In the genomic region with DNA sequence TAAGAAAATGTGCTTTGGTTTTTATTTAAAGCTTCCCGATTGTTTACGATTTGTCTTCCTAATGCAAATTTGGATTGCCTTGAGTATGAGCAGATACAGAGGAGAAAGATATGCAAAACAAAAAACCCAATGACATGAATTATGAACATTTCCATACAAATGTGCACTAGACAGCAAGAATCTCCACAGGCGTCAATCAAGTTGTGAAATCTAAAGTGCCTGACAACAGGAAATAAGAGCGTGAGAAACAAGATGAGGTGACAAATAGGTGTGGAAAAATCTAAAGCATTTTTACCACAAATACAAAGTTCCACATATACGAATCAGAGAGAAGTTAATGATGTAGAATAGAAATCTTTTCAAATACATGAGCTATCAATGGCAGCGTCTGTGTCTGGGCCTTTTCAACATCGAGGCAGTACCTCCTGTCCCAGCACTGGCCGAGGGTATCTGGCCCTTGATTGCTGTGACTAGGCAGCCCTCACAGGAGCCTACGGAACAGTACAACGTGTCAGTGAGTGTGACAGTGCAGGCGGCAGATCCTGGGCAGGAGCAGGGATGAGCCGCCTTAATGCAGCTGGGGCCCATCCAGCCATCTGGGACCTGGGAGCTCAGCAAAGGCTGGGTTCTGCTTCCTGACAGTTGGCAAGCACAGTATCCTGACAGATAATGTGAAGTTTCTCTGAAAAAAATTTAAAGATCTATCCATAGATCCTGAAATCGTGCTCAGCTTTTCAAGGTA, we compare ENCODE assay signal across 13 mouse cellular contexts. TPM values are rescaled to one million over a fixed set of nuclear protein-coding genes. Genes with fewer than 3 reads are reported as not detected.
DNase-seq lines count a peak whose midpoint lies in the region; ATAC-seq and TF ChIP-seq lines count a peak whose summit lies in the region.
"Had no signal": no experiment of that assay in that cellular context is flagged by ENCODE, and none has a peak within 500 bp of the region (broad histone marks: within the 10 kb centered on the region; RNA-seq: fewer than 3 reads in every experiment).

No protein-coding gene starts in this region.

- no peak overlapping the region for H3K4me3 ChIP-seq in limb, embryonic 14.5 days (replicated peaks; ENCODE audit: low read length)

- no peaks in the 10 kb centered on the region for H3K27me3 ChIP-seq in limb, embryonic 14.5 days (ENCODE audit: control insufficient read depth, insufficient read depth, low read length)

- H3K27ac ChIP-seq in limb, embryonic 14.5 days (replicated peaks; ENCODE audit: low read depth, low read length) = 0 out of 2 replicates have a peak overlapping the region, but pooled peaks have one; percentile 13

- 59% methylated on average over 13 of the region's 13 CpGs for WGBS in limb, embryonic 14.5 days

- DNase-seq in embryo, embryonic 10.5 days (ENCODE audit: low spot score) = peak; percentile 18
- DNase-seq in embryo, embryonic 9.5 days (ENCODE audit: extremely low spot score) = no peak
- peak; percentile 82 for DNase-seq in brain, adult 2 months (ENCODE audit: low read depth, low spot score)
- DNase-seq in induced T-regulatory cell, adult 2 months (ENCODE audit: low read depth) = peak; percentile 80
- DNase-seq in limb, embryonic 14.5 days (ENCODE audit: low spot score) = no peak
- DNase-seq in lung, postnatal 10 days = no peak
- DNase-seq in adrenal gland, adult (ENCODE audit: inconsistent age in 2 of 2, low spot score in 1 of 2) = no peak
- DNase-seq in gastrocnemius, adult 18-20 months (ENCODE audit: low spot score) = no peak
- DNase-seq: cerebellum, adult 9-11 months; gastrocnemius, postnatal 36 days; kidney, adult 2 months; lung, adult 2 months; thymus, adult 2 months had no signal

- no peak overlapping the region for H3K9ac ChIP-seq in limb, embryonic 14.5 days (ENCODE audit: low read depth, low read length, severe bottlenecking)

- H3K9me3 ChIP-seq in limb, embryonic 14.5 days (ENCODE audit: control insufficient read depth, low read length) = no peaks in the 10 kb centered on the region

- no peaks in the 10 kb centered on the region for H3K36me3 ChIP-seq in limb, embryonic 14.5 days (ENCODE audit: control insufficient read depth, insufficient read depth, low read length)

- no peak overlapping the region for H3K4me2 ChIP-seq in limb, embryonic 14.5 days (replicated peaks; ENCODE audit: low read depth, low read length, severe bottlenecking)

- TF ChIP-seq POLR2A in limb, embryonic 14.5 days (IDR thresholded peaks at IDR 0.05; ENCODE audit: borderline replicate concordance, extremely low read depth, insufficient read depth, insufficient read length) = no peak

- H3K4me1 ChIP-seq in limb, embryonic 14.5 days (ENCODE audit: control insufficient read depth, insufficient read depth, low read length) = peaks cover 4% of the 10 kb centered on the region

- no peak for ATAC-seq in limb, embryonic 14.5 days (ENCODE audit: low FRiP score, low read depth)

RNA-seq across cellular contexts. Expression of a gene that starts 34.0 kb away (rescaled TPM):
- 14.4 and 22.1 TPM in 2 replicates for polyA plus RNA-seq in limb, embryonic 14.5 days (2012; rRNA removed)
- polyA plus RNA-seq in limb, embryonic 14.5 days (2014; fragmentation: Nextera tagmentation; extraction: Ambion mirVana) = 25.2 and 27.8 TPM in 2 replicates
- 10 to 100 TPM; 11.9 to 13.8 TPM for total RNA-seq in gastrocnemius, adult 18-20 months (2021)

RNA-seq across cellular contexts. Expression of a gene that starts 34.1 kb away (rescaled TPM):
- polyA plus RNA-seq in limb, embryonic 14.5 days (2012; rRNA removed) = 12.0 and 13.6 TPM in 2 replicates
- polyA plus RNA-seq in limb, embryonic 14.5 days (2014; fragmentation: Nextera tagmentation; extraction: Ambion mirVana) = 12.0 and 12.2 TPM in 2 replicates
- 10 to 100 TPM; 55.5 to 57.9 TPM for total RNA-seq in gastrocnemius, adult 18-20 months (2021)

RNA-seq across cellular contexts. Expression of a gene that starts 39.9 kb away (rescaled TPM):
- 3.0 and 3.9 TPM in 2 replicates for polyA plus RNA-seq in limb, embryonic 14.5 days (2012; rRNA removed)
- polyA plus RNA-seq in limb, embryonic 14.5 days (2014; fragmentation: Nextera tagmentation; extraction: Ambion mirVana) = 6.2 and 6.4 TPM in 2 replicates
- 10 to 100 TPM; 18.3 to 19.2 TPM for total RNA-seq in gastrocnemius, adult 18-20 months (2021)

Comparison
In these comparisons a context has a peak if more than half of its experiments do, and no peak if none do; other contexts are left out.
1. DNase-seq: peak in embryo, embryonic 10.5 days (single experiment), brain, adult 2 months (single experiment) and induced T-regulatory cell, adult 2 months (single experiment); none in embryo, embryonic 9.5 days (single experiment), limb, embryonic 14.5 days (single experiment), lung, postnatal 10 days (single experiment), adrenal gland, adult (0 of 2) and gastrocnemius, adult 18-20 months (single experiment).